Mouse (Mus musculus) stomach, postnatal 0 days (tissue): ENCODE results near the gene Ankrd42. TPM values are rescaled to one million over a fixed set of nuclear protein-coding genes. Genes with fewer than 3 reads are reported as not detected.

Experiments used
- ATAC-seq: fragments of 200-750 bp; cut with Nextera tagmentation; 2 replicates; pipeline ENCODE4 v1.8.0; 2017; ENCODE audit not compliant: low FRiP score, low TSS enrichment
- DNase-seq: peaks from one replicate; pipeline ENCODE4 v3.0.0-alpha.2; 2016; ENCODE audit warnings: low spot score
- H3K27ac ChIP-seq: fragments of 300-500 bp; sonication (generic); replicated peaks from 2 replicates; pipeline ENCODE4 v1.5.1; 2014; ENCODE audit warnings: mild to moderate bottlenecking, control low read depth
- H3K27me3 ChIP-seq: fragments of 300-500 bp; sonication (generic); 2 replicates; pipeline ENCODE4 v1.6.1; 2014; ENCODE audit warnings: low read length; ENCODE audit not compliant: control insufficient read depth, insufficient read depth
- H3K36me3 ChIP-seq: fragments of 300-500 bp; sonication (generic); 2 replicates; pipeline ENCODE4 v1.6.1; 2014; ENCODE audit warnings: low read length, mixed read lengths; ENCODE audit not compliant: control insufficient read depth, insufficient read depth
- H3K4me1 ChIP-seq: fragments of 300-500 bp; sonication (generic); replicated peaks from 2 replicates; pipeline ENCODE4 v1.6.1; 2014; ENCODE audit warnings: antibody characterized with exemption; ENCODE audit not compliant: control insufficient read depth, insufficient read depth
- H3K4me2 ChIP-seq: fragments of 300-500 bp; sonication (generic); replicated peaks from 2 replicates; pipeline ENCODE4 v1.6.1; 2014; ENCODE audit warnings: low read depth, mild to moderate bottlenecking, control low read depth, moderate library complexity
- H3K4me3 ChIP-seq: fragments of 300-500 bp; sonication (generic); 2 replicates; pipeline ENCODE4 v1.5.1; 2014; ENCODE audit warnings: low read depth, low read length, control low read depth
- H3K9ac ChIP-seq: fragments of 300-500 bp; sonication (generic); 2 replicates; pipeline ENCODE4 v1.6.1; 2014; ENCODE audit warnings: mild to moderate bottlenecking, low read length, control low read depth, mixed read lengths
- H3K9me3 ChIP-seq: fragments of 300-500 bp; sonication (generic); 2 replicates; pipeline ENCODE4 v1.6.1; 2016; ENCODE audit warnings: low read length; ENCODE audit not compliant: control insufficient read depth
- CTCF ChIP-seq: IDR thresholded peaks from 2 replicates; pipeline ENCODE4 v1.5.1; 2016; ENCODE audit warnings: antibody characterized with exemption, low read depth, mild to moderate bottlenecking, moderate library complexity
- EP300 ChIP-seq: optimal IDR thresholded peaks from 2 replicates; pipeline ENCODE3; 2016; ENCODE audit warnings: antibody characterized with exemption
- WGBS: fragments of 180-500 bp; shearing (Covaris S2); extraction: QIAGEN DNeasy Blood & Tissue Kit; methylation state at CpG from one replicate; pipeline ENCODE4 v1.1.7; 2014; 5-methylcytosine and 5-hydroxymethylcytosine counted together
- polyA plus RNA-seq: library from polyadenylated mRNA; unstranded; fragments of >200 nt; fragmentation: Nextera tagmentation; extraction: Ambion mirVana; gene quantifications from 2 replicates; pipeline ENCODE4 v1.2.1, GENCODE M21; 2015

The Ankrd42 gene
- polyA plus RNA-seq, 1 experiment from 2014 or later = 1.6 TPM

GRCm38 (mm10) chr7:92666274-92666820, 29.4 kb upstream of the Ankrd42 start:
- peak overlapping the region; percentile 4; the same call in 1 of the 2 replicates for H3K9ac ChIP-seq
- no peaks in the 10 kb centered on the region for H3K27me3 ChIP-seq
- H3K27ac ChIP-seq = peak overlapping the region; percentile 67
- no peaks in the 10 kb centered on the region for H3K9me3 ChIP-seq
- TF ChIP-seq CTCF (no peak), EP300 (peak; percentile 66)
- DNase-seq (peak; percentile 23), ATAC-seq (no peak)
- 56% methylated on average over 7 of the region's 7 CpGs for WGBS
- H3K4me2 ChIP-seq = peak overlapping the region; percentile 77
- H3K4me3 ChIP-seq = peak overlapping the region; percentile 100; the same call in 1 of the 2 replicates
- 0 out of 2 replicates have a peak, but pooled peaks cover 3% of the 10 kb centered on the region for H3K4me1 ChIP-seq
- H3K36me3 ChIP-seq = peaks cover 5% of the 10 kb centered on the region; the same call in 1 of the 2 replicates

- Histone ChIP-seq H3K27ac (no peak overlapping the region), H3K36me3 (peaks cover 16% of the 10 kb centered on the region; the same call in 1 of the 2 replicates)
Measured at GRCm38 (mm10) chr7:92658050-92658449, 21.1 kb upstream of the Ankrd42 start.

GRCm38 (mm10) chr7:92656386-92656785, 19.4 kb upstream of the Ankrd42 start:
- Histone ChIP-seq H3K27me3 (no peaks in the 10 kb centered on the region), H3K4me2 (no peak overlapping the region), H3K27ac (no peak overlapping the region), H3K9me3 (no peaks in the 10 kb centered on the region), H3K4me3 (no peak overlapping the region), H3K36me3 (peaks cover 12% of the 10 kb centered on the region; the same call in 1 of the 2 replicates), H3K4me1 (no peaks in the 10 kb centered on the region), H3K9ac (no peak overlapping the region)
- no peak for TF ChIP-seq EP300
- TF ChIP-seq CTCF = no peak
- WGBS = 75% methylated on average over 2 of the region's 2 CpGs
- ATAC-seq (no peak), DNase-seq (no peak)

More at GRCm38 (mm10) chr7:92658050-92658449, 21.1 kb upstream of the Ankrd42 start:
- Histone ChIP-seq H3K9me3 (no peaks in the 10 kb centered on the region), H3K4me2 (no peak overlapping the region), H3K4me3 (no peak overlapping the region), H3K4me1 (no peaks in the 10 kb centered on the region), H3K27me3 (no peaks in the 10 kb centered on the region), H3K9ac (no peak overlapping the region)
- 97% methylated on average over 5 of the region's 5 CpGs for WGBS
- TF ChIP-seq CTCF = no peak
- DNase-seq = no peak
- no peak for ATAC-seq

GRCm38 (mm10) chr7:92653329-92653728, 16.4 kb upstream of the Ankrd42 start:
- DNase-seq (no peak), ATAC-seq (no peak)
- H3K9ac ChIP-seq = no peak overlapping the region
- no peak for TF ChIP-seq CTCF
- no peak for TF ChIP-seq EP300
- no peaks in the 10 kb centered on the region for H3K27me3 ChIP-seq
- H3K36me3 ChIP-seq = peaks cover 7% of the 10 kb centered on the region; the same call in 1 of the 2 replicates
- no peak overlapping the region for H3K4me3 ChIP-seq
- no peaks in the 10 kb centered on the region for H3K9me3 ChIP-seq
- no peak overlapping the region for H3K4me2 ChIP-seq
- H3K4me1 ChIP-seq = no peaks in the 10 kb centered on the region
- 85% methylated on average over 1 of the region's 1 CpGs for WGBS
- H3K27ac ChIP-seq = no peak overlapping the region

GRCm38 (mm10) chr7:92647790-92648189, 10.8 kb upstream of the Ankrd42 start:
- Histone ChIP-seq H3K4me3 (no peak overlapping the region), H3K4me2 (no peak overlapping the region), H3K9ac (no peak overlapping the region), H3K4me1 (no peaks in the 10 kb centered on the region), H3K27ac (no peak overlapping the region), H3K36me3 (no peaks in the 10 kb centered on the region), H3K27me3 (no peaks in the 10 kb centered on the region), H3K9me3 (no peaks in the 10 kb centered on the region)
- TF ChIP-seq EP300 = no peak
- ATAC-seq (no peak), DNase-seq (no peak)
- 73% methylated on average over 7 of the region's 7 CpGs for WGBS

- H3K4me1 ChIP-seq = no peaks in the 10 kb centered on the region
- DNase-seq = no peak
- ATAC-seq = no peak
- H3K27ac ChIP-seq = no peak overlapping the region
- H3K9me3 ChIP-seq = no peaks in the 10 kb centered on the region
- no peak overlapping the region for H3K4me2 ChIP-seq
- H3K9ac ChIP-seq = no peak overlapping the region
- no peak overlapping the region for H3K4me3 ChIP-seq
- no peaks in the 10 kb centered on the region for H3K27me3 ChIP-seq
- peaks cover 4% of the 10 kb centered on the region for H3K36me3 ChIP-seq
- TF ChIP-seq CTCF = no peak
- no peak for TF ChIP-seq EP300
Measured at GRCm38 (mm10) chr7:92642358-92642757, 5.4 kb upstream of the Ankrd42 start.
